Mouse (Mus musculus) kidney, embryonic 14.5 days (tissue): Measurements from ENCODE around the gene BC049715. TPM values are rescaled to one million over a fixed set of nuclear protein-coding genes. Genes with fewer than 3 reads are reported as not detected.

Source experiments
- ATAC-seq: fragments of 200-750 bp; cut with Nextera tagmentation; 2 replicates; pipeline ENCODE4 v1.8.0; 2017; ENCODE audit warnings: moderate number of reproducible peaks, mild to moderate bottlenecking, moderate TSS enrichment, moderate library complexity; ENCODE audit not compliant: low FRiP score, low TSS enrichment
- H3K27ac ChIP-seq: fragments of 300-500 bp; sonication (generic); 2 replicates; pipeline ENCODE4 v1.5.1; 2014; ENCODE audit warnings: low read depth, mild to moderate bottlenecking, low read length, moderate library complexity, mixed read lengths
- H3K27me3 ChIP-seq: fragments of 300-500 bp; sonication (generic); 2 replicates; pipeline ENCODE4 v1.6.1; 2014; ENCODE audit warnings: mild to moderate bottlenecking, low read length; ENCODE audit not compliant: control insufficient read depth, insufficient read depth
- H3K36me3 ChIP-seq: fragments of 300-500 bp; sonication (generic); 2 replicates; pipeline ENCODE4 v1.6.1; 2014; ENCODE audit warnings: low read length, mixed read lengths; ENCODE audit not compliant: control insufficient read depth, insufficient read depth
- H3K4me1 ChIP-seq: fragments of 300-500 bp; sonication (generic); 2 replicates; pipeline ENCODE4 v1.6.1; 2014; ENCODE audit warnings: low read length, mixed read lengths; ENCODE audit not compliant: control insufficient read depth, insufficient read depth
- H3K4me2 ChIP-seq: fragments of 300-500 bp; sonication (generic); replicated peaks from 2 replicates; pipeline ENCODE4 v1.6.1; 2014; ENCODE audit warnings: low read depth, mild to moderate bottlenecking, low read length
- H3K4me3 ChIP-seq: fragments of 300-500 bp; sonication (generic); 2 replicates; pipeline ENCODE4 v1.5.1; 2014; ENCODE audit warnings: mild to moderate bottlenecking, low read length
- H3K9ac ChIP-seq: fragments of 300-500 bp; sonication (generic); 2 replicates; pipeline ENCODE4 v1.6.1; 2014; ENCODE audit warnings: low read depth, mild to moderate bottlenecking, low read length, moderate library complexity
- H3K9me3 ChIP-seq: fragments of 300-500 bp; sonication (generic); 2 replicates; pipeline ENCODE4 v1.6.1; 2016; ENCODE audit warnings: low read length; ENCODE audit not compliant: control insufficient read depth
- WGBS: fragments of 180-500 bp; shearing (Covaris S2); extraction: QIAGEN DNeasy Blood & Tissue Kit; methylation state at CpG from one replicate; pipeline ENCODE4 v1.1.7; 2014; 5-methylcytosine and 5-hydroxymethylcytosine counted together
- polyA plus RNA-seq: library from polyadenylated mRNA; unstranded; fragments of >200 nt; fragmentation: Nextera tagmentation; extraction: Ambion mirVana; gene quantifications from 2 replicates; pipeline ENCODE4 v1.2.1, GENCODE M21; 2014

The BC049715 gene
- polyA plus RNA-seq, 1 experiment from 2014 or later = 1.9 TPM

DNA sequence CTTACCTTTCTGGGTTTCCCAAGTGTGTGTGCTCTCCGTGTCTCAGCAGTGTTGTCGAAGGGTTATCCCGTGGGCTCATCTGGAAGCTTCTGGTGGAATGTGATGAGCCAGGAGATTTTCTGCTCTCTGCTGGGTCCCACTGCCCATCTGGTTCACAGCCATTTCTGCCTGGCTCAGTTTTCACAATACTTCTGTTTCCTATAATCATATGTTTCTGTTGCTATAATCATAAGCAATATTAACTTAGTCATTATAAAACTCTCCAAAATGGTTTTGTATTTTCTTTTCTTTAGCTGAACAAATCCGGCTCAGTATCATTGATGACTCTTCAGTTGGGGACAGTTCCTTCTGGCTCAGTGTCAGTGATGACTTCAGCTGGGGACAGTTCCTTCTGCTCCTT, 7.9 kb downstream of the BC049715 start, which contains the start of gene Smco3:
Gene Smco3 (minus strand): TSS at position 101 of the 400 bp plus-strand sequence.
- Histone ChIP-seq H3K9me3 (no peaks in the 10 kb centered on the region), H3K4me2 (no peak within 1 kb of the TSS; the same call in 1 of the 2 replicates), H3K4me1 (no peaks in the 10 kb centered on the region), H3K9ac (no peak within 1 kb of the TSS), H3K36me3 (no peaks in the 10 kb centered on the region), H3K27ac (no peak within 1 kb of the TSS), H3K4me3 (no peak within 1 kb of the TSS), H3K27me3 (no peaks in the 10 kb centered on the region)
- WGBS = 44% methylated on average over 4 of the region's 4 CpGs
- ATAC-seq = no peak

DNA sequence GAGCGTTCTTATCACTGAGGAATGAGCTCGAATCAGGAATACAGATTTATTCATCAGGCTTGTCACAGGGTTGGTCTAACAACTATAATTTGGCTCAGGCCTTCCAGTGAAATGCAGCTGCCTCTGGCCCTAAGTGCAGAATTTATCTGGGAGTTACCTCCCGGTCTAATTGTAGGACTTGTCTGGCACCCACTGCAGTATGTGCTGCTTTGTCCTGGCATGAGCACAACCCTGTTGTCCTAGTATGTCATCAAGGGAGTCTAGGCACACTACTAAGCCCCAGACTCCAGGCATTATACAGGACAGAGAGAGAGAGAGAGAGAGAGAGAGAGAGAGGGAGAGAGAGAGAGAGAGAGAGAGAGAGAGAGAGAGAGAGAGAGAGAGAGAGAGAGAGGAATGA, 9.9 kb downstream of the BC049715 start:
- no peaks in the 10 kb centered on the region for H3K4me1 ChIP-seq
- H3K27ac ChIP-seq = no peak overlapping the region
- H3K9ac ChIP-seq = no peak overlapping the region
- whole genome bisulfite sequencing = 82% methylated on average over 3 of the region's 3 CpGs
- no peaks in the 10 kb centered on the region for H3K27me3 ChIP-seq
- H3K4me3 ChIP-seq = no peak overlapping the region
- H3K36me3 ChIP-seq = no peaks in the 10 kb centered on the region
- no peaks in the 10 kb centered on the region for H3K9me3 ChIP-seq
- ATAC-seq = no peak
- H3K4me2 ChIP-seq = no peak overlapping the region

DNA sequence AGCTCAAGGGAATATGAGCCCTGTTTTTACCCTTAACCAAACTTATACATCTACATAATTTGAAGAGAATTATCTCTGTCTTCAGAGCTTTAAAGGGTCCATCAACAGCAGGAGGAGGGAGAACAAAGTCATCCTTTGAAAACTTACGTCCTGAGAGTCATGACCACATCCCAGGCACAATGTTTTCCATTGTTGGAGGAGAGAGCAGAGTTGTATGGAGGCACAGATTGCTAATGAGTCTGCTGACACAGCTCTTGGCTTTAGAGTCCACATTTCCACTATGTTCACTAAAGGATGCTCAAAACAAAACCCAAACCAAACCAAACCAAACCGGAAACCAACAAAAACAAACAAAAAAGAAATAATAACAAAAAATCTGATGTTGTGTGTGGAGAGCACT, 17.5 kb downstream of the BC049715 start:
- no peaks in the 10 kb centered on the region for H3K9me3 ChIP-seq
- H3K4me1 ChIP-seq = no peaks in the 10 kb centered on the region
- H3K27ac ChIP-seq = no peak overlapping the region
- H3K36me3 ChIP-seq = no peaks in the 10 kb centered on the region
- 76% methylated on average over 2 of the region's 2 CpGs for WGBS
- no peak overlapping the region for H3K4me3 ChIP-seq
- no peak overlapping the region for H3K9ac ChIP-seq
- ATAC-seq = no peak
- no peak overlapping the region for H3K4me2 ChIP-seq
- no peaks in the 10 kb centered on the region for H3K27me3 ChIP-seq

DNA sequence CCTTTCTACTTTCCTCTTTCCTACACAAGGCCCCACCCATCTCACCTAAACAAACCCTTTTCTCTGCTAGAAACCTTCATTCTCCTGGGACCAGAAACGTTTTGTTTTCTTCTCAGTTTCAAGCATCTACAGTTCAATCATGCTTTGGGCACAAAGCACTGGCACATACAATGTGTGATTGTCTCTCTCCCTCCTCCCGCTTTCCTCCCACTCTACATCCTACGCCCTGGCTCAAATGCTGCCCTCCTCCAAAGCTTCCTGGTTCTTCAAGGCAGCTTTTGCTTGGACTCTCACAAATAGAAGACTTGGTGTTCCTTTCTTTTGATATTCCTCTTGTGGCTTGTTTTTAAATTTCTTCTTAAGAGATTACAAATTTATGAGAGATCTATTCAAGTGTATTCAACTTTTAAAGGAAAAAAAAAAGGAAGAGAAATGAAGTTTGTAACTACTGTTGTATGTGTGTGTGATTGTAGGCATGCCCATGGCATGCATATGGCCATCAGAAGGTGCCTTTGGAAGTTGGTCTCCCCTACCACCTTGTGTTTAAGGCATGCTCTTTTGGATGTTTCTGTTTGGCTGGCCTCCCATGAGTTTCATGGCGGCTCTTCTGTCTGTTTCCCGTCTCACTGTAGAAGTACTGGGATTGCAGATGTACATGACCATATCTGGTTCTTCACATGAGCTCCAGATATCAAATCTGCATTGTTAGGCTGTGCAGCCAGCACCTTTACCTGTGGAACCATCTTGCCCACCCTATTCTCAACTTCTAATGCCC, 18.5 kb downstream of the BC049715 start:
- Histone ChIP-seq H3K4me3 (no peak overlapping the region), H3K9ac (no peak overlapping the region), H3K27ac (no peak overlapping the region), H3K4me2 (no peak overlapping the region), H3K36me3 (no peaks in the 10 kb centered on the region), H3K9me3 (no peaks in the 10 kb centered on the region), H3K4me1 (no peaks in the 10 kb centered on the region), H3K27me3 (no peaks in the 10 kb centered on the region)
- WGBS = 73% methylated on average over 5 of the region's 5 CpGs
- ATAC-seq = no peak

DNA sequence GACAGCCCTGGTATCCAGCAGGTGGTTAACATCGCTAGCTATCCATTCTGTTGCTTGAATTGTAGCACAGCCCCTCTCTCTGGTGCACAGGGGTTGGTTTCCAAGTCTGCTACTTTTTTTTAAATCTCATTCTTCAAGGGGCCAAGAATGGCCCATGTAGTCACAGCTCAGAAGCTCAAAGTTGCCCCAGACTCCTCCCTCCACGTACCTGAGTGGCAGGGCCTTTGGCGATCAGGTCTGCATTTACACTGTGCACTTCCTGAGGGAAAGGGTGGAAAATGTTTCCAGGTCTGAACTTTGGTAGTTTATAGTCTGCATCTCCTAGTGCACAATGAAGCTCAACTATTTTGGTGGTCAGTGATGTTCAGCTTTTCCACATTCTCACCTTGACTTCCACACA, 19.8 kb downstream of the BC049715 start:
- Histone ChIP-seq H3K9me3 (no peaks in the 10 kb centered on the region), H3K4me2 (no peak overlapping the region), H3K4me3 (no peak overlapping the region), H3K27ac (no peak overlapping the region), H3K4me1 (no peaks in the 10 kb centered on the region), H3K36me3 (no peaks in the 10 kb centered on the region), H3K9ac (no peak overlapping the region), H3K27me3 (no peaks in the 10 kb centered on the region)
- ATAC-seq = no peak
- WGBS = 95% methylated on average over 3 of the region's 3 CpGs

DNA sequence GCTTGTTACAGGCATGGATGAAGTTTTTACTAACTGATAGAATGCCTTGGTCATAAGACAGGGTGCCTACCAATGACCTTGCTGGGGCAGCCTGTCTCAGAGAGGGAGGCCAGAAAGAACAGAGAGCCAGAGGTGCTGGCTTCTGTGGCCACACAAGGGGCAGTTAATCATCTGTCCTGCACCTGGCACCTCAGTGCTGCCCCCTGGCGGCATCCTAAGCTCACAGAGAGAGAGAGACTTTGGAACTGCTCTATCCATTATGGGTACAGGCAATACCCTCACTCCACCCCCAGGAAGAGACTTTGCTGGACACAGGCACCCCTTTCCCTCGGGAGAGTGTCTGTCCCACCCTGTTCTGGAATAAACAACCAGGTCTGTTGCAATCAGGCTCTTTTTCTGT, 20.4 kb downstream of the BC049715 start:
- Histone ChIP-seq H3K9me3 (no peaks in the 10 kb centered on the region), H3K4me3 (no peak overlapping the region), H3K4me1 (0 out of 2 replicates have a peak, but pooled peaks cover 3% of the 10 kb centered on the region), H3K36me3 (no peaks in the 10 kb centered on the region), H3K9ac (no peak overlapping the region), H3K27me3 (no peaks in the 10 kb centered on the region), H3K4me2 (no peak overlapping the region), H3K27ac (no peak overlapping the region)
- WGBS = 27% methylated on average over 2 of the region's 2 CpGs
- ATAC-seq = no peak

DNA sequence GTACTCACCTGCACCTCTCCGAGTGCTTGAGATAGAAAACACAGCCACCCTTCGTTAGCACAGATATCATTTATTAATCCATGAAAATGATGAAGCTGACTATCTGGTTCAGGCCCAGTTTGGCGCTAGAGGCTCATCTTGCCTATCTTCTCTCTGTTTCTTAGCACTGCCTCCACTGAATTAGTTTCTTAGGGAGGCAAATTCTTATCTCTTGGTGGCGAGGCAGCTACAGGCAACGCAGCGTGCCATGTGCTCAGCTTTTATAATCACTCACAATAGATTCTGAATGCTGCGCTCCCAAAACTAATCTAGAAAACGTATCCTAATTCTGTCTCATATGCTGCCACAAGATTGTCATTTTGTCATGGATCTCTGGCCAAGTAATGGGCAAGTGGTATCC, 21.0 kb downstream of the BC049715 start:
- no peak overlapping the region for H3K27ac ChIP-seq
- no peak for ATAC-seq
- no peak overlapping the region for H3K4me3 ChIP-seq
- H3K27me3 ChIP-seq = no peaks in the 10 kb centered on the region
- peaks cover 4% of the 10 kb centered on the region; the same call in 1 of the 2 replicates for H3K4me1 ChIP-seq
- no peak overlapping the region for H3K9ac ChIP-seq
- H3K9me3 ChIP-seq = no peaks in the 10 kb centered on the region
- H3K4me2 ChIP-seq = no peak overlapping the region
- no peaks in the 10 kb centered on the region for H3K36me3 ChIP-seq
- WGBS = 90% methylated on average over 8 of the region's 8 CpGs

DNA sequence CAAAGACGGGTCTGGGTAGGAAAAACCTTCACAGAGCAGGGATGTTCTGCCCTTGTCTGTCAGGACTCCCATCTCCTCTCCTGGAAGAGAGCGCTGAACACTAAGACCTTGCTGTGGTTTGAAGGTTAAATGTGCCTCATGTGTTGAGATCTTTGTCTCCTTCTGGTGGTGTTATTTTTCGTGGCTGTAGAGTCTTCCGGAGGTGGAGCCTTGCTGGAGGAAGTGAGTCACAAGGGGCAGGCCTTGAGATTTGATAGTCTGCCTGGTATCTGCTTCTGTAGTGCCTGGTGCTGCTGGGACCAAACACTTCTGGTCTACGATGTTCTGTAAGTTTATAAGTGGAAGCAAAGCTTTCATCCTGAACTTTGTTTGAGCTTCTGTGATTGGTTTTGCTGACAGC, 21.5 kb downstream of the BC049715 start:
- 89% methylated on average over 5 of the region's 5 CpGs for WGBS
- no peak overlapping the region for H3K4me3 ChIP-seq
- no peak overlapping the region for H3K27ac ChIP-seq

DNA sequence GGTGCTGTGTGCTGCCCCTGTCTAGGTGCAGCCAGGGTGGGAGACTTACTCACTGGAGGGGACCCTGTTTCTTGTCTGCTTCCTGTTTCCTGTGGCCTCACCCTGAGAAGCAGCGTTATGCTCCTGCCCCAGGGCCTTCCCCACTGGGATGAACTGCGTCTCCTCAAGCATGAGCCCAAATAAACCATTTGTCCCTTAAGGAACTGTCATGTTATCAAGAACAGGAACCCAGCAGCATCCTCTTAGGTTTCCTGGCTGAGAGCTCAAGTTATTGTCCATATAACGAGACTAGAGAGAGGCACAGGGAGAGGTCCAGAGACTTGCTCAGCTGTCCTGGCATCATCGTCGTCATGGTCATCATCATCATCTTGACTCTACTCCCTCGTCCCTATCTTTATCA, 22.8 kb downstream of the BC049715 start:
- Histone ChIP-seq H3K9ac (no peak overlapping the region), H3K27me3 (no peaks in the 10 kb centered on the region), H3K4me3 (no peak overlapping the region), H3K27ac (no peak overlapping the region), H3K4me1 (peaks cover 4% of the 10 kb centered on the region; the same call in 1 of the 2 replicates), H3K4me2 (no peak overlapping the region), H3K36me3 (no peaks in the 10 kb centered on the region), H3K9me3 (no peaks in the 10 kb centered on the region)
- no peak for ATAC-seq
- 73% methylated on average over 6 of the region's 6 CpGs for WGBS

More for the DNA sequence above, 21.5 kb downstream of the BC049715 start:
- H3K36me3 ChIP-seq = no peaks in the 10 kb centered on the region
- ATAC-seq = no peak
- H3K9ac ChIP-seq = no peak overlapping the region
- H3K4me2 ChIP-seq = no peak overlapping the region
- no peaks in the 10 kb centered on the region for H3K9me3 ChIP-seq
- no peaks in the 10 kb centered on the region for H3K27me3 ChIP-seq
- peaks cover 4% of the 10 kb centered on the region; the same call in 1 of the 2 replicates for H3K4me1 ChIP-seq
